In the genomic region with DNA sequence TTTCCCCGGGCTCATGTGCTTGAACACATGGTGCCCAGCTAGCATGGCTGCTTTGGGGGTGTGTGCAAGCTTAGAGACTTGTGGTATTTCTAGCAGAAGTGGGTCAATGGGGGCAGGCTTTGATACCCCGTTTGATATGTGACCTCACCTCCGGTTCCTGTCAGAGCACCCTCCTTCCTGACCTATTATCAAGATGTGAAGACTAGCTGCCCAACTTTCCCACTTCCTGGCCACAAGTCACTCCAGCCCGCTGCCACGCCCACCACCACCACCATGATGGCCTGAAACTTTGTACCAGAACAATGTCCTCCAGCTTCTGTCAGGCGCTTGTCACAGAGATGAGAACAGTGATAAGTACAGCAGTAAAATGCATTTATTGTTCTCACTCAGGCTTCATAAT, we compare ENCODE assay signal across 18 mouse cellular contexts. TPM values are rescaled to one million over a fixed set of nuclear protein-coding genes. Genes with fewer than 3 reads are reported as not detected.
DNase-seq lines count a peak whose midpoint lies in the region; ATAC-seq and TF ChIP-seq lines count a peak whose summit lies in the region.
"Had no signal": no experiment of that assay in that cellular context is flagged by ENCODE, and none has a peak within 500 bp of the region (broad histone marks: within the 10 kb centered on the region; RNA-seq: fewer than 3 reads in every experiment).

No protein-coding gene starts in this region.

- TF ChIP-seq POLR2A in MEL (IDR thresholded peaks at IDR 0.05; ENCODE audit: control insufficient read depth in 1 of 2, insufficient read depth in 1 of 2, low read depth in 1 of 2, low read length in 2 of 2, poor library complexity in 1 of 2), result no peak
- no peak for TF ChIP-seq POLR2A in lung, adult 2 months (IDR thresholded peaks at IDR 0.05; ENCODE audit: borderline replicate concordance, extremely low read depth, low read depth, low read length)

- peak; percentile 92 for ATAC-seq in inflammation-experienced regulatory T-cells, adult 6 months
- ATAC-seq in hindbrain, postnatal 0 days, result no peak

- H3K4me3 ChIP-seq in MEL (ENCODE audit: control insufficient read depth in 1 of 2, insufficient read depth in 1 of 2, low read depth in 2 of 2, low read length in 2 of 2), result no peak overlapping the region
- no peak overlapping the region for H3K4me3 ChIP-seq in lung, adult 2 months (replicated peaks; ENCODE audit: extremely low read depth, low read depth, low read length)
- no peak overlapping the region for H3K4me3 ChIP-seq in hindbrain, postnatal 0 days (ENCODE audit: low read length)
- H3K4me3 ChIP-seq: forebrain, embryonic 12.5 days; heart, embryonic 15.5 days; hindbrain, embryonic 10.5 days; layer of hippocampus, adult 2 months; limb, embryonic 10.5 days; lung, embryonic 15.5 days; stomach, embryonic 15.5 days had no signal

- H3K36me3 ChIP-seq in MEL (ENCODE audit: control insufficient read depth in 1 of 2, insufficient read depth in 2 of 2, low read length in 2 of 2), result no peaks in the 10 kb centered on the region
- no peaks in the 10 kb centered on the region for H3K36me3 ChIP-seq in hindbrain, postnatal 0 days (ENCODE audit: insufficient read depth, low read length)
- H3K36me3 ChIP-seq: forebrain, embryonic 12.5 days; heart, embryonic 15.5 days; hindbrain, embryonic 10.5 days; limb, embryonic 10.5 days; lung, embryonic 15.5 days; stomach, embryonic 15.5 days had no signal

- no peak overlapping the region for H3K4me2 ChIP-seq in hindbrain, postnatal 0 days (ENCODE audit: low read depth, low read length)
- H3K4me2 ChIP-seq: forebrain, embryonic 12.5 days; heart, embryonic 15.5 days; liver, embryonic 11.5 days; lung, embryonic 15.5 days; stomach, embryonic 15.5 days had no signal

- no peaks in the 10 kb centered on the region for H3K79me2 ChIP-seq in MEL (ENCODE audit: control insufficient read depth, insufficient read depth, low read length, poor library complexity)

- H3K9me3 ChIP-seq in MEL (replicated peaks; ENCODE audit: insufficient read depth, low read length), result no peaks in the 10 kb centered on the region
- H3K9me3 ChIP-seq in hindbrain, postnatal 0 days (ENCODE audit: low read length), result no peaks in the 10 kb centered on the region
- H3K9me3 ChIP-seq: forebrain, embryonic 12.5 days; heart, embryonic 15.5 days; hindbrain, embryonic 10.5 days; limb, embryonic 10.5 days; lung, embryonic 15.5 days; stomach, embryonic 15.5 days had no signal

- TF ChIP-seq EP300 in MEL (IDR thresholded peaks at IDR 0.05; ENCODE audit: low read depth in 1 of 2, low read length in 2 of 2), result no peak

- no peaks in the 10 kb centered on the region for H3K4me1 ChIP-seq in MEL (ENCODE audit: control insufficient read depth in 1 of 2, insufficient read depth in 2 of 2, low read length in 2 of 2)
- H3K4me1 ChIP-seq in lung, adult 2 months (ENCODE audit: control insufficient read depth, insufficient read depth, low read length), result no peaks in the 10 kb centered on the region
- H3K4me1 ChIP-seq in hindbrain, postnatal 0 days (ENCODE audit: insufficient read depth, low read length), result no peaks in the 10 kb centered on the region
- H3K4me1 ChIP-seq: forebrain, embryonic 12.5 days; heart, embryonic 15.5 days; limb, embryonic 10.5 days; lung, embryonic 15.5 days; stomach, embryonic 15.5 days had no signal

- H3K27me3 ChIP-seq in MEL (ENCODE audit: control insufficient read depth in 1 of 2, insufficient read depth in 2 of 2, low read length in 2 of 2), result peaks cover 2% of the 10 kb centered on the region in 2 experiments; a peak in 3 of 4 replicates
- no peaks in the 10 kb centered on the region for H3K27me3 ChIP-seq in hindbrain, postnatal 0 days (ENCODE audit: insufficient read depth, low read length)
- H3K27me3 ChIP-seq: stomach, embryonic 15.5 days had no signal

- WGBS in lung, adult 2 months, result 58% methylated on average over 6 of the region's 6 CpGs
- WGBS in hindbrain, postnatal 0 days, result 80% methylated on average over 6 of the region's 6 CpGs

- H3K9ac ChIP-seq in MEL (ENCODE audit: control insufficient read depth, low read depth, low read length, poor library complexity, severe bottlenecking), result no peak overlapping the region
- H3K9ac ChIP-seq in hindbrain, postnatal 0 days (replicated peaks; ENCODE audit: low read length), result no peak overlapping the region
- H3K9ac ChIP-seq: forebrain, embryonic 12.5 days; heart, embryonic 15.5 days; lung, embryonic 15.5 days; stomach, embryonic 15.5 days had no signal

- DNase-seq in MEL (ENCODE audit: low read depth, low spot score), result no peak
- peak; percentile 52 to 77 for DNase-seq in thymus, adult 18-20 months
- no peak for DNase-seq in adrenal gland, postnatal 14 days
- no peak for DNase-seq in spleen, postnatal 10 days (ENCODE audit: low spot score in 2 of 2)
- no peak for DNase-seq in lung, adult 2 months
- DNase-seq in hindbrain, postnatal 0 days (ENCODE audit: low spot score), result no peak
- DNase-seq: adrenal gland, postnatal 36 days; cerebellum, adult 9-11 months; midbrain, embryonic 14.5 days had no signal

- no peak for TF ChIP-seq CTCF in MEL (IDR thresholded peaks at IDR 0.05 in 2 of 3, conservative IDR thresholded peaks at IDR 0.05 in 1 of 3; ENCODE audit: control insufficient read depth in 1 of 3, insufficient read depth in 1 of 3, low read depth in 2 of 3, low read length in 3 of 3, poor library complexity in 1 of 3, severe bottlenecking in 1 of 3)
- TF ChIP-seq CTCF in lung, adult 2 months (IDR thresholded peaks at IDR 0.05; ENCODE audit: insufficient read depth, low read length), result no peak
- no peak for TF ChIP-seq CTCF in hindbrain, postnatal 0 days (IDR thresholded peaks at IDR 0.05; ENCODE audit: low read depth)

- no peak for TF ChIP-seq RAD21 in MEL (IDR thresholded peaks at IDR 0.05; ENCODE audit: low read depth, low read length)

- H3K27ac ChIP-seq in MEL (ENCODE audit: control insufficient read depth, low read depth, low read length), result no peak overlapping the region
- no peak overlapping the region for H3K27ac ChIP-seq in hindbrain, postnatal 0 days
- H3K27ac ChIP-seq: forebrain, embryonic 12.5 days; heart, embryonic 15.5 days; hindbrain, embryonic 10.5 days; layer of hippocampus, adult 2 months; limb, embryonic 10.5 days; lung, embryonic 15.5 days; stomach, embryonic 15.5 days had no signal

TF ChIP-seq in MEL, 35 proteins besides CTCF, POLR2A, EP300 and RAD21:
- TF ChIP-seq ETS1 (IDR thresholded peaks at IDR 0.05; ENCODE audit: low read depth, low read length) (0 out of 2 replicates have a peak, but pooled peaks have one; percentile 10), TCF12 (IDR thresholded peaks at IDR 0.05; ENCODE audit: low read depth, low read length) (no peak), KAT2A (conservative IDR thresholded peaks at IDR 0.05; ENCODE audit: low read depth, low read length) (no peak)

RNA-seq across cellular contexts. Expression of gene Tle3, which starts 54.9 kb away (rescaled TPM):
- 20.3 and 28.4 TPM in 2 replicates for total RNA-seq in MEL (2012; rRNA removed)
- 10 to 100 TPM in 1 of 2 experiments, not detected in 1; 26.8 TPM for polyA plus RNA-seq in MEL (2012; ENCODE audit: insufficient read depth in 1 of 2, insufficient read length in 2 of 2, low read depth in 1 of 2, low replicate concordance in 2 of 2, missing spikeins in 1 of 2)
- 10 to 100 TPM; 24.8 to 36.7 (median 29.8) TPM for polyA plus RNA-seq in inflammation-experienced regulatory T-cells, adult 6 months (2017; shearing (Covaris generic))
- total RNA-seq in adrenal gland, postnatal 14 days (2021), result 98.9 and 107 TPM in 2 replicates
- 55.1 and 59.1 TPM in 2 replicates for polyA plus RNA-seq in lung, adult 2 months (2012; rRNA removed)
- total RNA-seq in hindbrain, postnatal 0 days (2014; rRNA removed), result 74.1 and 81.3 TPM in 2 replicates
- polyA plus RNA-seq in hindbrain, postnatal 0 days (2015; fragmentation: Nextera tagmentation; extraction: Ambion mirVana), result 15.5 and 17.7 TPM in 2 replicates

Comparison
In these comparisons a context has a peak if more than half of its experiments do, and no peak if none do; other contexts are left out.
1. DNase-seq: peak in thymus, adult 18-20 months (2 of 2); none in MEL (single experiment), adrenal gland, postnatal 14 days (single experiment), spleen, postnatal 10 days (0 of 2), lung, adult 2 months (single experiment) and hindbrain, postnatal 0 days (single experiment).